Mouse (Mus musculus) bone marrow macrophage, adult 2 months (primary cell): ENCODE results near the gene Kazn. TPM values are rescaled to one million over a fixed set of nuclear protein-coding genes. Genes with fewer than 3 reads are reported as not detected.

Experiments used
- H3K27ac ChIP-seq: 2 replicates; pipeline ENCODE4 v1.5.1; 2012; ENCODE audit warnings: low read depth, low read length; ENCODE audit not compliant: insufficient read depth
- H3K4me1 ChIP-seq: 2 replicates; pipeline ENCODE4 v1.6.1; 2012; ENCODE audit warnings: low read length; ENCODE audit not compliant: control insufficient read depth, insufficient read depth
- H3K4me3 ChIP-seq: 2 replicates; pipeline ENCODE4 v1.5.1; 2012; ENCODE audit warnings: mild to moderate bottlenecking, low read length, moderate library complexity; ENCODE audit not compliant: insufficient read depth
- CTCF ChIP-seq: IDR thresholded peaks from 2 replicates; pipeline ENCODE4 v1.5.1; 2012; ENCODE audit warnings: low read depth, mild to moderate bottlenecking, low read length, moderate library complexity
- POLR2A ChIP-seq: IDR thresholded peaks from 2 replicates; pipeline ENCODE4 v1.6.1; 2012; ENCODE audit warnings: mild to moderate bottlenecking, low read depth, low read length, borderline replicate concordance
- polyA plus RNA-seq: library from polyadenylated mRNA; stranded (reverse); fragments of >200 nt; gene quantifications from 2 replicates; pipeline ENCODE4 v1.2.4, GENCODE M21; 2012; ENCODE audit not compliant: missing spikeins, insufficient read depth, insufficient read length

The Kazn gene
- polyA plus RNA-seq, 1 experiment, result not detected

- H3K27ac ChIP-seq, result no peak overlapping the region
- H3K4me3 ChIP-seq, result no peak overlapping the region
- no peak for TF ChIP-seq CTCF
- TF ChIP-seq POLR2A, result no peak
- peaks cover 26% of the 10 kb centered on the region for H3K4me1 ChIP-seq
Observed at GRCm38 (mm10) chr4:142095513-142096241, 143.5 kb downstream of the Kazn start.

GRCm38 (mm10) chr4:142094386-142094785 is 144.8 kb downstream of the Kazn start:
- no peak for TF ChIP-seq POLR2A
- TF ChIP-seq CTCF, result no peak
- no peak overlapping the region for H3K4me3 ChIP-seq
- no peak overlapping the region for H3K27ac ChIP-seq
- H3K4me1 ChIP-seq, result peaks cover 28% of the 10 kb centered on the region

- TF ChIP-seq POLR2A (no peak), CTCF (no peak)
- H3K4me3 ChIP-seq, result no peak overlapping the region
Observed at GRCm38 (mm10) chr4:142091100-142091499, 148.1 kb downstream of the Kazn start.

GRCm38 (mm10) chr4:142089966-142090365 is 149.2 kb downstream of the Kazn start:
- TF ChIP-seq POLR2A (no peak), CTCF (no peak)
- Histone ChIP-seq H3K4me3 (no peak overlapping the region), H3K27ac (no peak overlapping the region), H3K4me1 (peaks cover 19% of the 10 kb centered on the region)

More at GRCm38 (mm10) chr4:142091100-142091499, 148.1 kb downstream of the Kazn start:
- H3K27ac ChIP-seq, result peak overlapping the region; percentile 41
- peaks cover 22% of the 10 kb centered on the region for H3K4me1 ChIP-seq

GRCm38 (mm10) chr4:142088836-142089235 is 150.4 kb downstream of the Kazn start:
- H3K4me1 ChIP-seq, result peaks cover 19% of the 10 kb centered on the region
- H3K27ac ChIP-seq, result no peak overlapping the region
- no peak for TF ChIP-seq CTCF
- H3K4me3 ChIP-seq, result no peak overlapping the region

GRCm38 (mm10) chr4:142088409-142088808 is 150.8 kb downstream of the Kazn start:
- Histone ChIP-seq H3K4me1 (peaks cover 19% of the 10 kb centered on the region), H3K4me3 (no peak overlapping the region), H3K27ac (no peak overlapping the region)
- TF ChIP-seq CTCF, result no peak
- no peak for TF ChIP-seq POLR2A

- peaks cover 33% of the 10 kb centered on the region for H3K4me1 ChIP-seq
- peak overlapping the region; percentile 78 for H3K4me3 ChIP-seq
- TF ChIP-seq POLR2A (no peak), CTCF (no peak)
- no peak overlapping the region for H3K27ac ChIP-seq
Observed at GRCm38 (mm10) chr4:142084936-142085563, 154.2 kb downstream of the Kazn start.

- H3K4me3 ChIP-seq, result peak within 1 kb of the TSS; percentile 78
- no peak for TF ChIP-seq CTCF
- TF ChIP-seq POLR2A, result no peak
- peaks cover 37% of the 10 kb centered on the region for H3K4me1 ChIP-seq
- peak within 1 kb of the TSS; percentile 64 for H3K27ac ChIP-seq
Observed at GRCm38 (mm10) chr4:142084131-142084899, 154.9 kb downstream of the Kazn start, which contains the start of gene Tmem51. Gene Tmem51, minus strand, starts transcription at chr4:142084304.

GRCm38 (mm10) chr4:142083762-142084130 is 155.5 kb downstream of the Kazn start:
- H3K4me3 ChIP-seq, result peak overlapping the region; percentile 78
- peaks cover 39% of the 10 kb centered on the region for H3K4me1 ChIP-seq
- H3K27ac ChIP-seq, result peak overlapping the region; percentile 64
- TF ChIP-seq POLR2A, result no peak
- TF ChIP-seq CTCF, result peak; percentile 49; the same call in 1 of the 2 replicates
